In genomic region chr10:111134412-111134957, GRCm38 (mm10) we compare ENCODE assay signal across 25 mouse cellular contexts. TPM values are rescaled to one million over a fixed set of nuclear protein-coding genes. Genes with fewer than 3 reads are reported as not detected.
DNase-seq lines count a peak whose midpoint lies in the region; ATAC-seq and TF ChIP-seq lines count a peak whose summit lies in the region.
"Had no signal": no experiment of that assay in that cellular context is flagged by ENCODE, and none has a peak within 500 bp of the region (broad histone marks: within the 10 kb centered on the region; RNA-seq: fewer than 3 reads in every experiment).

No protein-coding gene starts in this region.

- no peaks in the 10 kb centered on the region for H3K36me3 ChIP-seq in liver, embryonic 16.5 days (ENCODE audit: control insufficient read depth, insufficient read depth)
- no peaks in the 10 kb centered on the region for H3K36me3 ChIP-seq in liver, embryonic 12.5 days
- H3K36me3 ChIP-seq: embryonic facial prominence, embryonic 10.5 days; G1E; hindbrain, embryonic 15.5 days; midbrain, embryonic 13.5 days; neural tube, embryonic 15.5 days had no signal

- no peak for DNase-seq in heart, adult 8-10 months (ENCODE audit: low spot score)
- no peak for DNase-seq in gastrocnemius, adult 18-20 months (ENCODE audit: low spot score)
- DNase-seq: cerebellum, adult 18-20 months; cerebellum, postnatal 36 days; heart, adult 2 months; heart, postnatal 14 days; lung, postnatal 4 days; retina, postnatal 1 day; thymus, postnatal 36 days had no signal

- H3K4me1 ChIP-seq in liver, embryonic 16.5 days (ENCODE audit: control insufficient read depth, low read depth, low read length): no peaks in the 10 kb centered on the region
- no peaks in the 10 kb centered on the region for H3K4me1 ChIP-seq in liver, embryonic 12.5 days
- H3K4me1 ChIP-seq in bone marrow macrophage, adult 2 months (ENCODE audit: control insufficient read depth, insufficient read depth, low read length): peaks cover 57% of the 10 kb centered on the region
- H3K4me1 ChIP-seq: embryonic facial prominence, embryonic 10.5 days; hindbrain, embryonic 15.5 days; midbrain, embryonic 13.5 days; neural tube, embryonic 15.5 days had no signal

- H3K9me3 ChIP-seq in liver, embryonic 16.5 days (replicated peaks; ENCODE audit: control insufficient read depth, low read length): no peaks in the 10 kb centered on the region
- no peaks in the 10 kb centered on the region for H3K9me3 ChIP-seq in liver, embryonic 12.5 days (replicated peaks)
- H3K9me3 ChIP-seq: embryonic facial prominence, embryonic 10.5 days; G1E; hindbrain, embryonic 15.5 days; midbrain, embryonic 13.5 days; neural tube, embryonic 15.5 days had no signal

- H3K4me2 ChIP-seq in liver, embryonic 16.5 days (ENCODE audit: low read depth, low read length): no peak overlapping the region
- H3K4me2 ChIP-seq in liver, embryonic 12.5 days: no peak overlapping the region
- H3K4me2 ChIP-seq: hindbrain, embryonic 15.5 days; midbrain, embryonic 13.5 days; neural tube, embryonic 15.5 days had no signal

- TF ChIP-seq CTCF in bone marrow macrophage, adult 2 months (IDR thresholded peaks at IDR 0.05; ENCODE audit: low read depth, low read length): 0 out of 2 replicates have a peak, but pooled peaks have one; percentile 10

- 0 out of 2 replicates have a peak, but pooled peaks have one; percentile 24 for ATAC-seq in liver, embryonic 16.5 days (ENCODE audit: low read depth)
- ATAC-seq in liver, embryonic 12.5 days: no peak
- peak; percentile 84 for ATAC-seq in granulocyte monocyte progenitor cell, adult 5-6 weeks (replicated peaks; ENCODE audit: poor library complexity, severe bottlenecking)
- peak; percentile 24; the same call in 1 of the 2 replicates for ATAC-seq in neutrophil, adult 5-6 weeks (ENCODE audit: extremely low read depth, insufficient number of reproducible peaks, low FRiP score, poor library complexity, severe bottlenecking)
- ATAC-seq: CD4-positive, CD25-positive, alpha-beta regulatory T cell, adult 4 months; forebrain, embryonic 14.5 days; intestine, embryonic 16.5 days; midbrain, embryonic 13.5 days had no signal

- H3K27me3 ChIP-seq in liver, embryonic 16.5 days (ENCODE audit: control insufficient read depth, insufficient read depth, low read depth, low read length): no peaks in the 10 kb centered on the region
- no peaks in the 10 kb centered on the region for H3K27me3 ChIP-seq in liver, embryonic 12.5 days (replicated peaks)
- H3K27me3 ChIP-seq: hindbrain, embryonic 15.5 days; midbrain, embryonic 13.5 days; neural tube, embryonic 15.5 days had no signal

- 0 out of 2 replicates have a peak overlapping the region, but pooled peaks have one; percentile 26 for H3K27ac ChIP-seq in liver, embryonic 16.5 days (ENCODE audit: low read length)
- H3K27ac ChIP-seq in liver, embryonic 12.5 days: no peak overlapping the region
- peak overlapping the region; percentile 84 for H3K27ac ChIP-seq in bone marrow macrophage, adult 2 months (ENCODE audit: insufficient read depth, low read depth, low read length)
- H3K27ac ChIP-seq: embryonic facial prominence, embryonic 10.5 days; heart, adult 2 months; hindbrain, embryonic 15.5 days; liver, embryonic 14.5 days; midbrain, embryonic 13.5 days; neural tube, embryonic 15.5 days; stomach, postnatal 0 days had no signal

- no peak for TF ChIP-seq POLR2A in bone marrow macrophage, adult 2 months (IDR thresholded peaks at IDR 0.05; ENCODE audit: borderline replicate concordance, low read depth, low read length)

- whole genome bisulfite sequencing in liver, embryonic 16.5 days (ENCODE audit: insufficient replicate concordance): 64% methylated on average over 9 of the region's 9 CpGs
- WGBS in liver, embryonic 12.5 days (ENCODE audit: insufficient replicate concordance): 76% methylated on average over 9 of the region's 9 CpGs

- no peak overlapping the region for H3K9ac ChIP-seq in liver, embryonic 16.5 days (ENCODE audit: low read depth, low read length)
- H3K9ac ChIP-seq in liver, embryonic 12.5 days: no peak overlapping the region
- H3K9ac ChIP-seq: hindbrain, embryonic 15.5 days; liver, embryonic 14.5 days; midbrain, embryonic 13.5 days; neural tube, embryonic 15.5 days had no signal

- H3K4me3 ChIP-seq in liver, embryonic 16.5 days (ENCODE audit: low read depth, low read length): no peak overlapping the region
- no peak overlapping the region for H3K4me3 ChIP-seq in liver, embryonic 12.5 days
- H3K4me3 ChIP-seq in bone marrow macrophage, adult 2 months (ENCODE audit: insufficient read depth, low read length): no peak overlapping the region
- H3K4me3 ChIP-seq: embryonic facial prominence, embryonic 10.5 days; heart, adult 2 months; hindbrain, embryonic 15.5 days; midbrain, embryonic 13.5 days; myocyte; neural tube, embryonic 15.5 days had no signal

RNA-seq across cellular contexts. Expression of gene Osbpl8, which starts 30.1 kb away (rescaled TPM):
- 8.2 and 9.0 TPM in 2 replicates for polyA plus RNA-seq in liver, embryonic 16.5 days (2015; fragmentation: Nextera tagmentation; extraction: Ambion mirVana)
- 11.4 and 12.1 TPM in 2 replicates for polyA plus RNA-seq in liver, embryonic 12.5 days (2016; fragmentation: Nextera tagmentation; extraction: Ambion mirVana)
- polyA plus RNA-seq in bone marrow macrophage, adult 2 months (2012; ENCODE audit: insufficient read depth, insufficient read length, missing spikeins): 155 and 166 TPM in 2 replicates
- 60.6 and 67.4 TPM in 2 replicates for total RNA-seq in granulocyte monocyte progenitor cell, adult 5-6 weeks (2014; fragmentation: Nextera tagmentation)
- 90.3 and 112 TPM in 2 replicates for total RNA-seq in granulocyte monocyte progenitor cell, adult 5-6 weeks (2017)
- total RNA-seq in neutrophil, adult 5-6 weeks (2017): 87.2 and 87.7 TPM in 2 replicates
- 10 to 100 TPM; 73.3 to 89.1 (median 83.0) TPM for total RNA-seq in heart, adult 8-10 months (2022)
- total RNA-seq in gastrocnemius, adult 18-20 months (2021): 10 to 100 TPM; 13.1 to 17.0 TPM
